Mouse (Mus musculus) cortical plate, adult 2 months (tissue): ENCODE measurements around the gene Gsg1l. TPM values are rescaled to one million over a fixed set of nuclear protein-coding genes. Genes with fewer than 3 reads are reported as not detected.

ENCODE experiments used
- H3K27ac ChIP-seq: fragments of 200-500 bp; 2 replicates; pipeline ENCODE4 v1.5.1; 2012; ENCODE audit warnings: low read length, control low read depth, inconsistent platforms; ENCODE audit not compliant: insufficient read depth
- H3K4me1 ChIP-seq: fragments of 200-500 bp; 2 replicates; pipeline ENCODE4 v1.6.1; 2011; ENCODE audit warnings: low read length; ENCODE audit not compliant: control insufficient read depth, insufficient read depth
- H3K4me3 ChIP-seq: fragments of 200-500 bp; 2 replicates; pipeline ENCODE4 v1.5.1; 2011; ENCODE audit warnings: mild to moderate bottlenecking, low read length, control low read depth; ENCODE audit not compliant: insufficient read depth
- CTCF ChIP-seq: fragments of 200-500 bp; IDR thresholded peaks from 2 replicates; pipeline ENCODE4 v1.5.1; 2011; ENCODE audit warnings: mild to moderate bottlenecking, control low read depth, low read length; ENCODE audit not compliant: insufficient read depth; ENCODE audit errors: extremely low read depth
- POLR2A ChIP-seq: fragments of 200-500 bp; IDR thresholded peaks from 2 replicates; pipeline ENCODE4 v1.6.1; 2011; ENCODE audit warnings: mild to moderate bottlenecking, low read length, control low read depth; ENCODE audit not compliant: insufficient read depth; ENCODE audit errors: extremely low read depth
- polyA plus RNA-seq: library from polyadenylated mRNA; depleted of rRNA; stranded (reverse); fragments of >200 nt; gene quantifications from 2 replicates; pipeline ENCODE4 v1.2.3, GENCODE M21; 2012

The Gsg1l gene
- polyA plus RNA-seq, 1 experiment = 69.5 TPM

- Histone ChIP-seq H3K27ac (no peak overlapping the region), H3K4me3 (no peak overlapping the region), H3K4me1 (no peaks in the 10 kb centered on the region)
- TF ChIP-seq POLR2A (no peak), CTCF (no peak)
Measured at GRCm38 (mm10) chr7:126097219-126097915, 15.2 kb upstream of the Gsg1l start.

DNA sequence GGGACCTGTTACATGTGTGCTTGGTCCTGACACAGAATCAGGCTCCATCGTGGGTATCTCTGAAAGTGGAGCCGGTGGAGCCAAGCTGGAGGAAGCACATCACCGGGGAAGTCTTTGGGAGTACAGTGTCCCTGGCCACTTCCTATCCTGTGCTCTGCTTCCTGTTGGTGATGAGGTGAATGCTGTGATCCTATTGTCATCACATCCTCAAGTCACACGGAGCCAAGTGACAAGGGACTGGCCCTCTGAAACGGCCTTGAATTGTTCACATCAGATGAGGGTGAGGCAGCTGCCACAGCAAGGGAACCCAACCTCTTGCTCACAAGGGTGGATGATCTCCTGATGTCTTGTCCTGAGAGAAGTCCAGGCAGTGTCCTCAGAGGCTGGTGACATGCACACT is 14.4 kb upstream of the Gsg1l start:
- no peak for TF ChIP-seq CTCF

DNA sequence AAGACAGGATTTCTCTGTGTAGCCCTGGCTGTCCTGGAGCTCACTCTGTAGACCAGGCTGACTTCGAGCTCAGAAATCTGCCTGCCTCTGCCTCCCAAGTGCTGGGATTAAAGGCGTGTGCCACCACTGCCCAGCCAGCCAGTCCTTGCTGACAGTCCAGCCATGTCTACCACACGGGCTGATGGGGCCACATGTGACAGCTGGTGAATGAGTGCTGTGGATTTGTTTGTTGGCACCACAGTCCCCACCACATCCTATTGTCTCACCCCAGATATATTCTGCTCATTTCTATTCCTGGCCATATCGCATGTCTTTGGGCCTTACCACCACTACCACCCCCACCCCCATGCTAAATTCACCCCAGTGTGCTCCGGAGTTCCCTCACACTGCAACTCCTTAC is 12.5 kb upstream of the Gsg1l start:
- H3K4me3 ChIP-seq = no peak overlapping the region
- no peak overlapping the region for H3K27ac ChIP-seq
- H3K4me1 ChIP-seq = no peaks in the 10 kb centered on the region
- TF ChIP-seq CTCF = no peak
- TF ChIP-seq POLR2A = no peak

More for the DNA sequence above, 14.4 kb upstream of the Gsg1l start:
- H3K27ac ChIP-seq = no peak overlapping the region
- no peak overlapping the region for H3K4me3 ChIP-seq
- no peaks in the 10 kb centered on the region for H3K4me1 ChIP-seq

DNA sequence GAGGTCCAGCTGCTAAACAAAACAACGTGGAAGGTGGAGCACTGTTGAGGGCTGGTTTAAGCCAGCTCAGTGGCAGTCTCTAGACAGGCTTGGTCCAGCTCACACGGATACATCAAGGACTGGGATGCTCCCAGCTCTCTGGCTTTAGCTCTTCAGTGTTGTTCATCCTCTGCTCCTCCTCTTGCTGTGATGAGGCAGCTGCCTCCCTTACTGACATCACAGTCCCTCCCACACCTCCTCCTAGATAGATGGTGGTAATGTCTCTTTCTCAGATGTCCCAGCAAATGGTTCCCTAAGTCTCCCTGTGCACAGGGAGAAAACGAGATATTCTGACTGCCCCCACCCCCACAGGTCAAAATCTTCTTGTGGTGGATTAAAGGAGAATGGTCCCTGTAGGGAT is 11.0 kb upstream of the Gsg1l start:
- H3K27ac ChIP-seq = no peak overlapping the region
- TF ChIP-seq CTCF = no peak
- no peak for TF ChIP-seq POLR2A
- H3K4me1 ChIP-seq = no peaks in the 10 kb centered on the region
- no peak overlapping the region for H3K4me3 ChIP-seq

DNA sequence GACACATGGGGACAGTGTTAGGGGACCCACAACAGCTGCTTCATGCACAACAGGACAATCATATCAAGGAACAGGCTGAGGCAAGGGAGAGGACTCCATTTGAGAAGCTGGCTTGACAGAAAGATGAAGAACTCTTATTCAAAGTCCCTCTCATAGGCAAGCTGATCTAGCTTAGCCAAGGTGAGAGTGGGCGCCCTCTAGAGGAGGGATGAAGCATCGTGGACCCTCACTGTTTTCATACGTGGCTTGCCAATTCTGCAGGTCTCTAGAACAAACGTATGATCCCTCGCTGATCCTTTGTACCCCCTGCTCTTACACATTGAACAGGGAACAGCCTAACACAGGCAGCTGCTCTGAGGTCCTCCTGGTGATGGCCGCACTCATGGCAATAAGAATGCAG is 7.6 kb upstream of the Gsg1l start:
- TF ChIP-seq CTCF (peak; percentile 92), POLR2A (no peak)
- Histone ChIP-seq H3K4me3 (no peak overlapping the region), H3K27ac (no peak overlapping the region), H3K4me1 (no peaks in the 10 kb centered on the region)

- no peak for TF ChIP-seq POLR2A
- TF ChIP-seq CTCF = peak; percentile 32; the same call in 1 of the 2 replicates
- no peak overlapping the region for H3K4me3 ChIP-seq
- H3K27ac ChIP-seq = no peak overlapping the region
- no peaks in the 10 kb centered on the region for H3K4me1 ChIP-seq
Measured at GRCm38 (mm10) chr7:126088155-126088554, 5.9 kb upstream of the Gsg1l start.

GRCm38 (mm10) chr7:126087602-126088001 is 5.4 kb upstream of the Gsg1l start:
- no peak overlapping the region for H3K4me3 ChIP-seq
- peaks cover 2% of the 10 kb centered on the region; the same call in 1 of the 2 replicates for H3K4me1 ChIP-seq
- no peak for TF ChIP-seq POLR2A
- no peak for TF ChIP-seq CTCF
- no peak overlapping the region for H3K27ac ChIP-seq

GRCm38 (mm10) chr7:126086321-126086741 is 4.1 kb upstream of the Gsg1l start:
- H3K27ac ChIP-seq = no peak overlapping the region
- no peak overlapping the region for H3K4me3 ChIP-seq
- peaks cover 3% of the 10 kb centered on the region; the same call in 1 of the 2 replicates for H3K4me1 ChIP-seq
- TF ChIP-seq POLR2A = no peak
- no peak for TF ChIP-seq CTCF

DNA sequence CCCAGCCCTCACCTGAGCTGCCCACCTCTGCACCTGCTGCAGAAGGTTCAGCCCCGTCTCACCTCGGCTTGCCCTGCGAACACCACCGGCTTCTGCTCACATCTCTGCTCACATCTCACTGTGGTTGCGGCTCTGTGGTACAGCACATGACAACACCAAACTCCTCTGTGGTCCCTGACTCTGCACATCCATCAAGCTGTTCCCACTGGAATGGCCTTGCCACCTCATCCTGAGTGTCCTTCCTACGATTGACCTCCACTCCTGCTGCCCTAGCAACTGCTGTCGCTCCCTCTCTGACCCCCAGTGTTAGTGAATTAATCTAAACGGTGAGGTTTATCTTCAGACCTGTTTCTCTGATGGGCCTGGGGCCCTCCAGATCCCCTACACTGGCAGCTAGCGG is 2.9 kb upstream of the Gsg1l start:
- TF ChIP-seq CTCF = no peak
- no peak for TF ChIP-seq POLR2A
- H3K4me1 ChIP-seq = peaks cover 3% of the 10 kb centered on the region; the same call in 1 of the 2 replicates
- H3K4me3 ChIP-seq = no peak overlapping the region
- H3K27ac ChIP-seq = no peak overlapping the region

DNA sequence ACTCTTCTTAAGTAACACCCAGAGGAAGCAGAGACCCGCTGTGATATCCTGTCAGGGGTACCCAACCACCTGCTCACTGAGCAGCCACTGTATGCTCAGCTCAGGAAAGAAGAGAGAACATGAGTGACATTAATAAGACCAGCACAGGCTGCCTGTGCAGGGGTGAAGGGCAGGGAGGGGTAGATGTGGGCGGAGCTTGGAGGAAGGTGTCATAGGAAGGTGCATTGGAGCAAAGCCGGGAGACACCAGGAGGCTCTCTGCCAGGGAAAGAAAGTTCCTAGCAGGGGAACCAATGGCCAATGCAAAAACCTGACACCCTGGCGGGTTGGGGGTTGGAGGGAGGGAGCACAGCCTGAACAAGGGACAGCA is 1.8 kb upstream of the Gsg1l start:
- H3K4me1 ChIP-seq = peaks cover 3% of the 10 kb centered on the region; the same call in 1 of the 2 replicates
- H3K27ac ChIP-seq = no peak overlapping the region
- TF ChIP-seq POLR2A (no peak), CTCF (no peak)
- H3K4me3 ChIP-seq = no peak overlapping the region
